In genomic region chr9:75409852-75410378, GRCm38 (mm10) we compare ENCODE assay signal across 8 mouse cellular contexts. TPM values are rescaled to one million over a fixed set of nuclear protein-coding genes. Genes with fewer than 3 reads are reported as not detected.
DNase-seq lines count a peak whose midpoint lies in the region; TF ChIP-seq lines count a peak whose summit lies in the region.

Gene Mapk6, minus strand, starts transcription at chr9:75410005.

- peak; percentile 99 for DNase-seq in adrenal gland, adult (ENCODE audit: inconsistent age in 2 of 2, low spot score in 1 of 2)
- DNase-seq in embryo, embryonic 10 days (ENCODE audit: low spot score) = peak; percentile 92
- DNase-seq in gastrocnemius, postnatal 10 days = peak; percentile 99
- peak; percentile 71 for DNase-seq in hindlimb bud, embryonic 11.5 days (ENCODE audit: extremely low spot score, low read depth, low spot score)
- DNase-seq in left cerebral cortex, adult 2 months (ENCODE audit: extremely low spot score in 1 of 2, low spot score in 2 of 2) = peak; percentile 98
- peak; percentile 92 for DNase-seq in retina, postnatal 7 days (ENCODE audit: low read depth, low spot score)
- peak; percentile 99 for DNase-seq in urinary bladder, adult 2 months (ENCODE audit: low spot score)

- peak within 1 kb of the TSS; percentile 98 for H3K27ac ChIP-seq in left cerebral cortex, adult 2 months
- peak within 1 kb of the TSS; percentile 97 for H3K27ac ChIP-seq in macrophage

- WGBS in macrophage (ENCODE audit: missing documents) = under 1% methylated on average over 58 of the region's 58 CpGs

- H3K36me3 ChIP-seq in macrophage (ENCODE audit: inconsistent target) = no peaks in the 10 kb centered on the region

- H3K4me3 ChIP-seq in left cerebral cortex, adult 2 months = peak within 1 kb of the TSS; percentile 78
- H3K4me3 ChIP-seq in macrophage (ENCODE audit: inconsistent target) = peak within 1 kb of the TSS; percentile 91

- TF ChIP-seq CTCF in left cerebral cortex, adult 2 months (IDR thresholded peaks at IDR 0.05) = no peak; the same call in none of the 2 replicates

- intact Hi-C loops in left cerebral cortex, adult 2 months (cut with DNase I) = loop anchor here (1.0 to 2.0 kb wide), 3 partner anchors 25 to 96 kb away; partner anchors contain the start of gene Leo1

- peaks cover 43% of the 10 kb centered on the region for H3K79me2 ChIP-seq in macrophage (ENCODE audit: inconsistent target)

RNA-seq across cellular contexts. Expression of gene Mapk6, which starts in this region (rescaled TPM):
- 10 to 100 TPM; 36.7 to 44.2 TPM for total RNA-seq in gastrocnemius, postnatal 10 days (2021)
- total RNA-seq in left cerebral cortex, adult 2 months (2021) = 10 to 100 TPM; 70.5 to 71.3 TPM
- 100 to 1,000 TPM; 134 to 771 (median 241) TPM for total RNA-seq in macrophage (2018; cell fraction: chromatin; rRNA removed)
- total RNA-seq in macrophage (2018; cell fraction: cytosol; rRNA removed) = 100 to 1,000 TPM in 22 of 26 experiments, 10 to 100 TPM in 4; 89.7 to 358 (median 144) TPM
- 100 to 1,000 TPM; 123 to 661 (median 273) TPM for total RNA-seq in macrophage (2018; cell fraction: nucleus; rRNA removed)
- polyA plus RNA-seq in macrophage (2018) = 73.3 to 115 TPM (median 94.8 TPM) in 3 replicates
- 22.5 and 29.1 TPM in 2 replicates for polyA plus RNA-seq in urinary bladder, adult 2 months (2012; rRNA removed)

Comparison
In these comparisons a context has a peak if more than half of its experiments do, and no peak if none do; other contexts are left out.
1. Peak in every context shown above with its lines: DNase-seq, H3K4me3 ChIP-seq and H3K27ac ChIP-seq.